Mouse (Mus musculus) heart, postnatal 0 days (tissue): ENCODE results near the gene Inava.

ENCODE experiments used
- CTCF ChIP-seq: IDR thresholded peaks from 2 replicates; pipeline ENCODE4 v1.5.1; 2016; ENCODE audit warnings: antibody characterized with exemption, control low read depth, low read depth
- EP300 ChIP-seq: IDR thresholded peaks from 2 replicates; pipeline ENCODE4 v1.6.1; 2016; ENCODE audit warnings: antibody characterized with exemption, low read depth

DNA sequence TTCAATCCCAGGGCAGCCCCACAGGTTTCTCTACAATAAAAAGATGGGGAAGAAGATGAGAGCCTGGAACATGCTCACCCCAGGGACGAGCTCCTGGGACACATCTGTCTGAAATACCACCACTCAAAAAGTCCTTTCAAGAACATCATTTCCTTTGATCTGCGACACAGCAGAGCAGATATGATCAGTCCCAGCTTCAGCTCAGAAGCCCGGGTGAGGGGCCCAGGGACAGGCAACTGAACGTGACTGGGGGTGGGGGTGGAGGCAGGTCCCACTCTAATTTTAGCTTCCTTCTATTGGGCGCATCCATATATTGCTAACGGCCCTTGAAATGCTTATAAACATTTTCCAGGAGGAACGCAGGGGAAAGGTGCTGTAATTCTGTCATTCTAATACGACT lies 21.6 kb upstream of the Inava start:
- TF ChIP-seq EP300: no peak
- TF ChIP-seq CTCF: no peak
